Mouse (Mus musculus) CH12.LX (cell line): ENCODE data around the gene Jarid2. TPM values are rescaled to one million over a fixed set of nuclear protein-coding genes. Genes with fewer than 3 reads are reported as not detected.
A peak's percentile ranks its signal among the peaks of the same experiment; 100 is the strongest.

Experiments used
- DNase-seq: peaks from one replicate; pipeline ENCODE4 v3.0.0-alpha.2; 2013; ENCODE audit errors: extremely low read depth
- H3K27ac ChIP-seq: 2 replicates; pipeline ENCODE4 v1.5.1; 2012; ENCODE audit warnings: low read depth, mild to moderate bottlenecking, control low read depth, moderate library complexity; ENCODE audit not compliant: insufficient read depth
- H3K27me3 ChIP-seq: replicated peaks from 2 replicates; pipeline ENCODE3; 2012; ENCODE audit warnings: inconsistent platforms
- H3K36me3 ChIP-seq, 2 experiments: replicated peaks in 1 of 2; 2 replicates each; pipeline versions ENCODE3 to v1.6.1; 2012; ENCODE audit warnings: inconsistent platforms in 1 of 2, low read length in 1 of 2, mild to moderate bottlenecking in 1 of 2, mixed read lengths in 1 of 2, moderate library complexity in 1 of 2; ENCODE audit not compliant: control insufficient read depth in 1 of 2, insufficient read depth in 1 of 2
- H3K4me1 ChIP-seq, 2 experiments: 2 replicates each; pipeline ENCODE4 v1.6.1; 2012; ENCODE audit warnings: inconsistent platforms in 1 of 2, moderate library complexity in 1 of 2; ENCODE audit not compliant: insufficient read depth in 2 of 2, control insufficient read depth in 1 of 2
- H3K4me2 ChIP-seq: 2 replicates; pipeline ENCODE4 v1.6.1; 2012; ENCODE audit warnings: low read depth, mild to moderate bottlenecking, control low read depth; ENCODE audit not compliant: poor library complexity, insufficient read depth, severe bottlenecking
- H3K4me3 ChIP-seq, 3 experiments: fragments of 150-350 bp in 1 of 3; sonication (generic) in 1 of 3; replicated peaks in 1 of 3; 2 replicates each; pipeline versions ENCODE3 to v1.5.1; 2011 to 2012; ENCODE audit warnings: low read depth in 2 of 3, low read length in 2 of 3, mild to moderate bottlenecking in 2 of 3, moderate library complexity in 2 of 3, control low read depth in 1 of 3, improper control_type of control experiment in 1 of 3, inconsistent platforms in 1 of 3, mixed read lengths in 1 of 3; ENCODE audit not compliant: poor library complexity in 1 of 3
- H3K79me2 ChIP-seq: replicated peaks from 2 replicates; pipeline ENCODE4 v1.6.1; 2012; ENCODE audit warnings: mild to moderate bottlenecking, moderate library complexity; ENCODE audit not compliant: control insufficient read depth, poor library complexity, insufficient read depth, severe bottlenecking; ENCODE audit errors: extremely low read depth
- H3K9ac ChIP-seq: 2 replicates; pipeline ENCODE4 v1.6.1; 2012; ENCODE audit warnings: low read depth, mild to moderate bottlenecking, control low read depth, moderate library complexity; ENCODE audit not compliant: insufficient read depth
- H3K9me3 ChIP-seq: replicated peaks from 2 replicates; pipeline ENCODE3; 2012; ENCODE audit warnings: low read length, inconsistent platforms, mixed read lengths
- BHLHE40 ChIP-seq: IDR thresholded peaks from 2 replicates; pipeline ENCODE4 v1.6.1; 2011; ENCODE audit warnings: mild to moderate bottlenecking, low read depth, low read length, improper control_type of control experiment
- CTCF ChIP-seq, 2 experiments: IDR thresholded peaks in 1 of 2; conservative IDR thresholded peaks in 1 of 2; 2 replicates each; pipeline ENCODE4 v1.5.1; 2011 to 2012; ENCODE audit warnings: low read depth in 2 of 2, low read length in 2 of 2, improper control_type of control experiment in 1 of 2, inconsistent platforms in 1 of 2, mild to moderate bottlenecking in 1 of 2, moderate library complexity in 1 of 2
- ETS1 ChIP-seq: conservative IDR thresholded peaks from 2 replicates; pipeline ENCODE4 v1.6.1; 2012; ENCODE audit warnings: low read depth, mild to moderate bottlenecking, inconsistent platforms, low read length, improper control_type of control experiment, moderate library complexity
- GABPA ChIP-seq: IDR thresholded peaks from 2 replicates; pipeline ENCODE4 v1.6.1; 2012; ENCODE audit warnings: low read depth, low read length, improper control_type of control experiment, inconsistent platforms; ENCODE audit not compliant: insufficient replicate concordance
- HCFC1 ChIP-seq: IDR thresholded peaks from 2 replicates; pipeline ENCODE4 v1.6.1; 2012; ENCODE audit warnings: low read depth, mild to moderate bottlenecking, inconsistent platforms, low read length, improper control_type of control experiment
- JUND ChIP-seq: conservative IDR thresholded peaks from 2 replicates; pipeline ENCODE4 v1.6.1; 2011; ENCODE audit warnings: low read depth, low read length, improper control_type of control experiment
- MAFK ChIP-seq: IDR thresholded peaks from 2 replicates; pipeline ENCODE4 v1.6.1; 2011; ENCODE audit warnings: low read length, improper control_type of control experiment; ENCODE audit not compliant: insufficient replicate concordance
- MEF2A ChIP-seq: IDR thresholded peaks from 2 replicates; pipeline ENCODE4 v1.6.1; 2014; ENCODE audit warnings: low read depth, mild to moderate bottlenecking, inconsistent platforms, low read length, improper control_type of control experiment, borderline replicate concordance
- MXI1 ChIP-seq: IDR thresholded peaks from 2 replicates; pipeline ENCODE4 v1.6.1; 2011; ENCODE audit warnings: mild to moderate bottlenecking, low read depth, low read length, improper control_type of control experiment
- MYC ChIP-seq: IDR thresholded peaks from 2 replicates; pipeline ENCODE4 v1.6.1; 2011; ENCODE audit warnings: low read depth, mild to moderate bottlenecking, improper control_type of control experiment, low read length
- PAX5 ChIP-seq: IDR thresholded peaks from 2 replicates; pipeline ENCODE4 v1.6.1; 2012; ENCODE audit warnings: low read length, inconsistent platforms, mixed read lengths
- POLR2A ChIP-seq: IDR thresholded peaks from 2 replicates; pipeline ENCODE4 v1.6.1; 2011; ENCODE audit warnings: low read depth, mild to moderate bottlenecking, improper control_type of control experiment, low read length
- RAD21 ChIP-seq: IDR thresholded peaks from 2 replicates; pipeline ENCODE4 v1.6.1; 2011; ENCODE audit warnings: low read depth, mild to moderate bottlenecking, low read length, improper control_type of control experiment, moderate library complexity
- RCOR1 ChIP-seq: conservative IDR thresholded peaks from 2 replicates; pipeline ENCODE4 v1.6.1; 2012; ENCODE audit warnings: low read depth, mild to moderate bottlenecking, inconsistent platforms, low read length, improper control_type of control experiment
- TBP ChIP-seq: conservative IDR thresholded peaks from 2 replicates; pipeline ENCODE4 v1.6.1; 2011; ENCODE audit warnings: low read depth, low read length, improper control_type of control experiment
- TCF12 ChIP-seq: IDR thresholded peaks from 2 replicates; pipeline ENCODE4 v1.6.1; 2014; ENCODE audit warnings: low read depth, mild to moderate bottlenecking, inconsistent platforms, low read length, improper control_type of control experiment
- UBTF ChIP-seq: IDR thresholded peaks from 2 replicates; pipeline ENCODE4 v1.6.1; 2012; ENCODE audit warnings: low read depth, mild to moderate bottlenecking, inconsistent platforms, low read length, improper control_type of control experiment, moderate library complexity
- USF1 ChIP-seq: IDR thresholded peaks from 2 replicates; pipeline ENCODE4 v1.6.1; 2014; ENCODE audit warnings: low read depth, mild to moderate bottlenecking, inconsistent platforms, low read length, improper control_type of control experiment
- ZC3H11A ChIP-seq: IDR thresholded peaks from 2 replicates; pipeline ENCODE4 v1.6.1; 2012; ENCODE audit warnings: low read depth, mild to moderate bottlenecking, inconsistent platforms, low read length, improper control_type of control experiment
- ZKSCAN1 ChIP-seq: IDR thresholded peaks from 2 replicates; pipeline ENCODE4 v1.6.1; 2012; ENCODE audit warnings: low read depth, inconsistent platforms, low read length, improper control_type of control experiment, borderline replicate concordance
- ZNF384 ChIP-seq: IDR thresholded peaks from 2 replicates; pipeline ENCODE4 v1.6.1; 2012; ENCODE audit warnings: low read depth, low read length, improper control_type of control experiment, inconsistent platforms
- dilution Hi-C: fragments of 300-500 bp; cut with MboI; formaldehyde crosslinking; loops from 2 replicates; pipeline ENCODE4 v1.14.3; 2020; ENCODE audit warnings: low sequenced_read_pairs; ENCODE audit not compliant: extremely low pct_unique_long_range_greater_than_20kb, extremely low pct_ligation_motif_present
- in situ Hi-C: fragments of 300-500 bp; cut with MboI; formaldehyde crosslinking; loops from 3 replicates; pipeline ENCODE4 v1.14.3; 2019; ENCODE audit warnings: low sequenced_read_pairs, low pct_ligation_motif_present, low pct_unique_long_range_greater_than_20kb, mixed read lengths
- polyA plus RNA-seq: library from polyadenylated mRNA; unstranded; fragments of >175 nt; gene quantifications from 2 replicates; pipeline ENCODE4 v1.2.1, GENCODE M21; 2012; ENCODE audit warnings: low read depth; ENCODE audit not compliant: insufficient read length
- total RNA-seq, 2 experiments: library from RNA; depleted of rRNA; stranded (reverse); fragments of 300-350 nt in 1 of 2; fragments of >200 nt in 1 of 2; gene quantifications; 2 replicates each; pipeline ENCODE4 v1.2.3; 2012 to 2014

Gene Jarid2
- total and polyA plus RNA-seq, 3 experiments, result 4.5 to 10.9 (median 7.8) TPM

GRCm38 (mm10) chr13:44732442-44732974, 3.2 kb downstream of the Jarid2 start:
- Histone ChIP-seq H3K4me2 (peak overlapping the region; percentile 93), H3K9me3 (no peaks in the 10 kb centered on the region), H3K4me1 (peaks cover 2 to 36% of the 10 kb centered on the region in 2 experiments; a peak in 3 of 4 replicates), H3K79me2 (peaks cover 24% of the 10 kb centered on the region), H3K9ac (peak overlapping the region; percentile 94), H3K4me3 (peak overlapping the region; percentile 74 to 97 (median 90)), H3K36me3 (no peaks in the 10 kb centered on the region), H3K27me3 (no peaks in the 10 kb centered on the region), H3K27ac (no peak overlapping the region)
- in situ Hi-C loops (loop anchor here (25.0 kb wide), 1 partner anchor 870 kb away; no protein-coding TSS in a partner anchor), dilution Hi-C loops (no loop called here)
- no peak for TF ChIP-seq MEF2A
- TF ChIP-seq ZKSCAN1, result no peak; the same call in 1 of the 2 replicates
- no peak for TF ChIP-seq ETS1
- TF ChIP-seq PAX5, result no peak
- TF ChIP-seq ZC3H11A, result no peak
- TF ChIP-seq CTCF (conservative IDR thresholded peaks at IDR 0.05 in 1 of 2, IDR thresholded peaks at IDR 0.05 in 1 of 2; ENCODE audit: low read depth in 2 of 2, low read length in 2 of 2), result no peak
- no peak for TF ChIP-seq POLR2A
- TF ChIP-seq RAD21, result no peak
- TF ChIP-seq MXI1, result 0 out of 2 replicates have a peak, but pooled peaks have one; percentile 8
- TF ChIP-seq USF1, result no peak
- TF ChIP-seq ZNF384, result peak; percentile 97
- no peak for TF ChIP-seq MYC
- DNase-seq, result peak; percentile 50

GRCm38 (mm10) chr13:44733036-44733372, 3.7 kb downstream of the Jarid2 start:
- no peaks in the 10 kb centered on the region for H3K36me3 ChIP-seq
- dilution Hi-C loops (no loop called here), in situ Hi-C loops (loop anchor here (25.0 kb wide), 1 partner anchor 871 kb away; no protein-coding TSS in a partner anchor)
- DNase-seq, result peak; percentile 17
- no peak overlapping the region for H3K27ac ChIP-seq
- peaks cover 2 to 36% of the 10 kb centered on the region in 2 experiments; a peak in 3 of 4 replicates for H3K4me1 ChIP-seq
- no peaks in the 10 kb centered on the region for H3K9me3 ChIP-seq
- TF ChIP-seq GABPA, result no peak
- no peak for TF ChIP-seq BHLHE40
- TF ChIP-seq ZNF384, result no peak
- no peak for TF ChIP-seq UBTF
- no peak for TF ChIP-seq RCOR1
- no peak for TF ChIP-seq HCFC1
- TF ChIP-seq JUND, result no peak
- TF ChIP-seq MAFK, result no peak
- no peak for TF ChIP-seq TCF12
- TF ChIP-seq TBP, result no peak
- H3K27me3 ChIP-seq, result no peaks in the 10 kb centered on the region
- peak overlapping the region; percentile 93; the same call in 1 of the 2 replicates for H3K4me2 ChIP-seq
- H3K4me3 ChIP-seq, result peak overlapping the region; percentile 74 to 97 (median 90)
- H3K79me2 ChIP-seq, result peaks cover 25% of the 10 kb centered on the region
- H3K9ac ChIP-seq, result peak overlapping the region; percentile 94
